Mouse (Mus musculus): ENCODE results near the gene Gm8050.
"Not testable (repeated sequence)": the region's sequence is repeated elsewhere in the genome, so short reads cannot be mapped to it uniquely, and the experiment has no call there.

The Gm8050 gene

GRCm38 (mm10) chr14:6720151-6720550 is at the start of gene Gm8050:
TSS of gene Gm8050 (minus strand) at chr14:6720251.
- not testable (repeated sequence) for DNase-seq (ENCODE audit: low read depth, low spot score)

DNA sequence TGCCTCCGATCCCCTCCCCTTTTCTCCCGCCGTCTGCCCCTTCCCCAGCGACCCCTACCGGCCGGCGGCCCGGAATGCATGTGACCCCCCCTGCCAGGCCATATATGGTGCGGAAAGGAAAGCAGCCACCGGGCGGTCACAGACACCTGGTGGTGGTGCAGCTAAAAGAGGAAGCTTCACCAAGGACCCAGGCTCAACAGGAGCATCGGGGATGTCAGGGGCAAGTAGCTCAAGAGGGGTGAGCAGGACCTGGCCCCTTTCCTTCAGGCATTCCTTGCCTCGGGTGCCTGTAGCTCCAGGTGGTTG is 37.1 kb upstream of the Gm8050 start:
- not testable (repeated sequence) for DNase-seq (ENCODE audit: low read depth, low spot score)

GRCm38 (mm10) chr14:6756384-6757230 is 36.6 kb upstream of the Gm8050 start:
- DNase-seq (ENCODE audit: low read depth, low spot score): not testable (repeated sequence)

GRCm38 (mm10) chr14:6742232-6742631 is 22.2 kb upstream of the Gm8050 start, which contains the start of gene Gm3636:
TSS of gene Gm3636 (minus strand) at chr14:6742332.
- not testable (repeated sequence) for DNase-seq (ENCODE audit: low read depth, low spot score)

GRCm38 (mm10) chr14:6684070-6684469 is 36.0 kb downstream of the Gm8050 start, which contains the start of gene Gm10251:
TSS of gene Gm10251 (minus strand) at chr14:6684170.
- DNase-seq (ENCODE audit: low read depth, low spot score): not testable (repeated sequence)

All from A20 (cell line).